Mouse (Mus musculus) right cerebral cortex, adult 18-20 months (tissue): ENCODE measurements around the gene Clasp1.

Experiments
- DNase-seq: peaks from one replicate; pipeline ENCODE4 v3.0.0; 2022; ENCODE audit warnings: mixed read lengths

Gene Clasp1

DNA sequence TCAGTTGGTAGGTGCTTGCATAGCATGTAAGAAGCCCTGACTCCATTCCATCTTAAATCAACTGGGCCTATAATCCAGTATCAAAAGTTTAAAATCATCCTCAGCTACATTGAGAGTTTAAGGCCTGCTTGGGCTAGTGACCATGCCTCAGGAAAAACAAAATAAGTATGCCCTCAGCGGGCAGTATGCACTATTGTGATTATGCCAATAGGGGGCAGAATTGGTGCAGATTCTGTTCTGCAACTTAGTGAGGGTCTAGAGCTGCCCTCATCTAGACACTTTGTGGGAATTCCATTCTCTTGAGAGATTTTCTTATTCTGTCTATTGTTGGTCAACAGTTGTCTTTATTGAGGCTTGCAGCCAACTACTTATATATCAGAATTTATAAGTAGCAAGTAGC lies 116.9 kb downstream of the Clasp1 start:
- no peak for DNase-seq

- no peak for DNase-seq
These were observed 122.1 kb downstream of the Clasp1 start for GRCm38 (mm10) chr1:118510996-118511395.

DNA sequence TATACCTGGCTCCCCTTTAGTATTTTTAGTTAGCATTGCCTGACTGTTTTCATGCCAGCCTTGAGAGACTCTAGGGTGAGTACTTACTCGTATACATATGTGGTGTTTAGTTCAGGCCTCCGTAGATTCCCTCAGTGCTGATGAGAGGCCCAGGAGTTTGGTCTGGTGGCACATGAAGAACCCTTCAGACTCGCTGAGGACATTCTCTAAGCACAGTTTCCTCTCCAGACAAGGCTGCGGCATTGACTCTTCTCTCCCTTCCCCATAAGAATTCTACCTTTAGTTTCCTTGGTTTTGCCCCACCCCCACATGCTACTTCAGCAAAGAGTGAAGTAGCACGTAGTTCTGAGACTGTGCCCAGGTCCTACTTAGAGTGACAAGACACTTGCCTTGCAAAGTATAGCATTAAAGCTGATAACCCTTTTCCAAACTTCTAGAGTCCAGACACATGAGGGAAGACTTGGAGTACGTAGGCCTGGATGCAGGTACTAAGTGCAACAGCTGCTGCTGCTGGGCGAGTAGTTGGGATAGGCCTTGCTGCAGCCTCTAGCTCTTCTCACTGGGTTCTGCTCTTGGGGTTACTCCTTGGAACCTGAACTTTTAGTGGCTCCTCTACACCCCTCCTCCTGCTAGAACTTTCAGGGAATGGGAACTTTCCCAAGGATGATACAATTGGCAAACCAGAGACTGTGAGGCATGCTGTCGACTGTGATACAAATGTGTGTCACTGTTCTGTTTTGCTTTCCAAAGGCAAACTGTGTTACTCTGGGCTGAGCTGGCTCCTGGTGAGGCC lies 123.1 kb downstream of the Clasp1 start:
- DNase-seq, result no peak

- DNase-seq, result no peak
These were observed 127.4 kb downstream of the Clasp1 start for GRCm38 (mm10) chr1:118516256-118516655.

- no peak for DNase-seq
These were observed 134.3 kb downstream of the Clasp1 start for GRCm38 (mm10) chr1:118523161-118523560.

DNA sequence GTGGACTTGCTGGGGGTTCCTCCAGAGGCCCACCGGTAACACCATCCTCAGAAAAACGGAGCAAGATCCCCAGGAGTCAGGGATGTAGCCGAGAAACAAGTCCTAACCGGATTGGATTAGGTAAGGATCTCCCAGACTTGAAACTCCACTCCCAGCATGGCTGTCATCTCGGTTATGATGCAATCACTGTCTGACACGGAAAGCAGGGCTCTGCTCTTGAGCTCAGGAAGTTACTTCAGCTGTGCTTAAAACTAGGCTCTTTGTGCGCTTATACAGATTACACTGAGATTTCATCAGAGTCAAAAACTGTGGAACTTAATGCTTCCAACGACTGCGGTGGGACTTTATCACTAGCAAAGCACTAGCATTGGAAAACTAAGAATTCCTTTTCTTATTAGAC lies 136.5 kb downstream of the Clasp1 start:
- DNase-seq, result no peak

DNA sequence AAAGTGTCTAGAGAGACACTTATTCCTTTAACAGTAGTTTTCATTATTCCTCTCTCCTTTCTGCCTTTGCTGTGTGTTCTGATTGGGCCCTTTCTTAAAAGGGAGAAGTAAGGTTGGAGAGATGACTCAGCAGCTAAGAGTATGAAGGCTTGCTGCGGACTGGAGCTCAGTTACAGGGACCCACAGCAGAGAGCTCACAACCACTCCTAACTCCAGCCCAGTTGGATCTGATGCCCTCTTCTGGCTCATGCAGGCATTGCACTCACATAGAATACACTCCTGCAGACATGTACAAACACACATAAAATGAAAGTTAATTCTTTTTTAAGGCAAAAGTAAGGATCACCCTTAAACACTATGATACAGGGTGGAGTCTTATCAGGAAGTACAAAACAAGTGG lies 140.4 kb downstream of the Clasp1 start:
- DNase-seq, result no peak

- DNase-seq, result no peak
These were observed 142.4 kb downstream of the Clasp1 start for GRCm38 (mm10) chr1:118531259-118531658.

DNA sequence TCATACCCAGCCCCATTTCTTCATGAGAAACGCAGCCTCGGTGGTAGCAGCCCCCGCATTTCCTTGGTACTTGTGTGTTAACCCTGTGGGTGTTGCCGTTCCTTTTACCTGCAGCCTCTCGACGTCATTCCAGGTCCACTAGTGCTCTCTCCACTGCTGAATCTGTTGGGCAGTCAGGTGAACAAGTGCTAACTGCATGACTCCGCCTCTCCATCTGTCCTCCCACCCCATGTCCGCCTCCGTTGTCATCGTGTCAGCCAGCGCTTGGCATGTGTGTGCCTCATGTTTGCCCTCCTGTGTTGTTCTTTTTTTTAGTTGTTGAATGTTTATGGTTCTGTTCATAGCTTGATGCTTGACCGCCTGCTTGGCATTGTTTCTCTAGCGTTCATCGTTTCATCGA lies 147.2 kb downstream of the Clasp1 start:
- peak; percentile 32 for DNase-seq

- no peak for DNase-seq
These were observed 150.2 kb downstream of the Clasp1 start for GRCm38 (mm10) chr1:118539046-118539445.

GRCm38 (mm10) chr1:118542880-118543279 lies 154.0 kb downstream of the Clasp1 start:
- DNase-seq, result peak; percentile 33

DNA sequence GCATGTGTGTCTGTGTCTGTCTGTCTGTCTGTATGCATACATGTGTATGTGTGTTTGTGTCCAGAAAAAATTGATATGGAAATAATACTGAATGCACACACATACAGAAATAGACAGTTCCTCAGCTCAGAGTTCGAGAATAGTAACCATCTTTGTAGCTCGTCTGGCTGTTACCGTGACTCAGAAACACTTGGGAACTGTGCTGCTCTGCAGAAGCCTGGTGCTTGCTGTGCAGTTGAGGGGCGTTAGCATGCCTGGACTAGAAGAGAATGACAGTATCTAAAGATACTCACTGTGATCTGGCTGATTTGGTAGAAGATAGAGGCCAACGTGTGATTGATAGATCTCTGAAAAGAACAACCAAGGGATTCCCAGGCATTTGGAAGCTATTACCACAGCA lies 159.9 kb downstream of the Clasp1 start:
- peak; percentile 32 for DNase-seq

DNA sequence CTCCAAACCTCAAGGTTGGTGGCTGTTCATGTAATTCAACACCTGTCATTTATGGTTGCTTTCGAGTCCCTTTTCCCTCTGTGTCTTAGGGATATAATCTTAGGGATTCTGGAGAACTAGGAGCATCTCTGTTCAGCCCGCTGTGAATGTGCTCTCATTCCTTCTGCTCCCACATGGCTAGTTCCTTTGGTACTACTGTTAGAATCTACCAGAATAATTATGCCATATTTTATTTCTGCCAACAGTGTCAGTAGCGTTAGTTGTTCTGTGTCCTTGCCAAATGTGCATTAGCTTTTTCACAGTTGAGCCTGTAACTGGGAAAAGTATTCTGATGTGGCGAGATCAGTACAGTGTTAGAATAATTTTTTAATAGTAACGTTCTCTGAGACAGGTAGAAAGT lies 162.3 kb downstream of the Clasp1 start:
- DNase-seq, result no peak

- DNase-seq, result no peak
These were observed 163.2 kb downstream of the Clasp1 start for GRCm38 (mm10) chr1:118552071-118552470.

DNA sequence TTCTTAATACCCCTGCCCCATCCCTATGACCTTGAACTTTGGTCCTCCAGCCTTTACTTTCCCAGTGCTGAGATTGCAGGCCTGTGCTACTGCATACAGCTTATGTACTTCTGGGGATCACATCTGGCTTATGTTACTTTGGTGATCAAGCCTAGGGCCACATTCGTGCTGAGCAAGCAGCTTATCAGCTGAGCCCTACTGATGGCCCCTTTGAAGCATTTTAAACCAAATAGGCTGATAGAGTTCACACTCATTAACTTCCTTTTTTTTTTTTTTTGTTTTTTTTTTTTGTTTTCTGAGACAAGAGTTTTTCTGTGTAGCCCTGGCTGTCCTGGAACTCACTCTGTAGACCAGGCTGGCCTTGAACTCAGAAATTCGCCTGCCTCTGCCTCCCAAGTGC lies 164.2 kb downstream of the Clasp1 start:
- DNase-seq, result no peak

- DNase-seq, result no peak
These were observed 164.6 kb downstream of the Clasp1 start for GRCm38 (mm10) chr1:118553451-118553850.

GRCm38 (mm10) chr1:118554961-118555360 lies 166.1 kb downstream of the Clasp1 start:
- no peak for DNase-seq

DNA sequence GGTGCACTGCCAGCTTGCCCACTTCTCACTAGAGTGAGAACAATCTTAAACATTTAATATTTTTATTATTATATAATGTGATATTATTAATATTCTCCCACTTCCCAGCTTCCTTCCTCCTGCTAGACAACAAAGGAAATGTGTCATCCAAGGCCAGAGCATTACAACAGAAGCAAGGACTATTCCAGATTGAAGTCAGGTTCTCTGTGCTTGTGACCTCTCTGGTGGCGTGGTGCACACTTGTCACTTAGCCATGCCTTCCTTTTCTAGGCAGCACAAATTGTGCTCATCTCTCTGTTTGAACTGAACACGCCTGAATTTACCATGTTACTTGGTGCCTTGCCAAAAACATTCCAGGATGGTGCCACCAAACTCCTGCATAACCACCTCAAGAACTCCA lies 170.9 kb downstream of the Clasp1 start:
- no peak for DNase-seq

DNA sequence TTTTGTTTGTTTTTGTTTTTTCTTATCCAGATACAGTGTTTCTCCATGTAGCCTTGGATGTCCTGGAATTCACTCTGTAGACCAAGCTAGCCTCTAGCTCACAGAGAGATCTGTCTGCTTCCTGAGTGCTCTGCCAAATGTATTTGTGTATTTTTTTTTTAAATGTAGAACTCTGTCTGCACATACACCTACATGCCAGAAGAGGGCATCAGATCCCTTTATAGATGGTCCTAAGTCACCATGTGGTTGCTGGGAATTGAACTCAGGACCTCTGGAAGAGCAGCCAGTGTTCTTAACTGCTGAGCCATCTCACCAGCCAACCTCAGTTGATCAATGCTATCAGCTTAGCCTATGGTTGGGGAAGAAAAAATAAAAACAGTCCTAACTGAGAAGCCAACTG lies 175.7 kb downstream of the Clasp1 start:
- no peak for DNase-seq

DNA sequence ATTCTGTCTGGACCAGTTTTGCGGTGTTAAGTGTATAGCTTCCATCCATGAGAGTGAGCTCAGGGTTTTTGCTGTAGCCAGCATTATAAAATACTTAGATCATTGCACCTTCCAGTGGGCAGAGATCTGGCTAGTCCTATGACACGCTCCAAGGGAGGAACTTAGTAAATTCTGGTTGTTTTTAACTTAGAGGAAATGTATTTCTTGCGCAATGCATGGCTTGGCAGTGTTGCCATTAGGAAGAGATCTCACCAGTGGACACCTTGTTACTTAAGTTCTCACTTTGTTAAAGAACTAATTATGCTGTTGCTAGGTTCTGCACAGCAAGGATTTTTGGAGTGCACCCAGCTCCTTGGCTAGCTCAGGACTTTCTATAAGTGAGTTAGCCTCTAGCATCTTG lies 178.8 kb downstream of the Clasp1 start:
- DNase-seq, result no peak

GRCm38 (mm10) chr1:118580174-118580702 lies 191.4 kb downstream of the Clasp1 start:
- no peak for DNase-seq

DNA sequence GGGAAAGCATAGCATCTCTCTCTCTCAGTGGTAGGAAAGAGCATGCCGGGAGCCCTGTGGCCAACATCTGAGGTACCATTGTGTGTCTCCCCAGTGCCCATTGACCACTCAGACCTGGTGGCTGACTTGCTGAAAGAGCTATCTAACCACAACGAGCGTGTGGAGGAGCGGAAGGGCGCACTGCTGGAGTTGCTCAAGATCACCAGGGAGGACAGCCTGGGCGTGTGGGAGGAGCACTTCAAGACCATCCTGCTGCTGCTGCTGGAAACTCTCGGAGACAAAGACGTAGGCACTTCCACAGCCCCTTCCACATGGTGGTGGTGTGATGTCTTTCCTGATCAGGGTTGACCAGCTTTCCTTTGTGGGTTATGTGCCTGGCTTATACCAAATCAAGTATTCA lies 192.3 kb downstream of the Clasp1 start:
- no peak for DNase-seq

GRCm38 (mm10) chr1:118589721-118590120 lies 200.9 kb downstream of the Clasp1 start:
- no peak for DNase-seq

- no peak for DNase-seq
These were observed 204.1 kb downstream of the Clasp1 start for GRCm38 (mm10) chr1:118592933-118593332.

GRCm38 (mm10) chr1:118595395-118595794 lies 206.5 kb downstream of the Clasp1 start:
- DNase-seq, result no peak
